Mouse (Mus musculus) lung, embryonic 15.5 days (tissue): ENCODE results near the gene Smyd2. TPM values are rescaled to one million over a fixed set of nuclear protein-coding genes. Genes with fewer than 3 reads are reported as not detected.
A peak's percentile ranks its signal among the peaks of the same experiment; 100 is the strongest.

Experiments
- ATAC-seq: fragments of 200-750 bp; cut with Nextera tagmentation; 2 replicates; pipeline ENCODE4 v1.8.0; 2017; ENCODE audit warnings: moderate number of reproducible peaks, borderline replicate concordance; ENCODE audit not compliant: low FRiP score, low TSS enrichment; ENCODE audit errors: extremely low read depth
- H3K27ac ChIP-seq: fragments of 300-500 bp; sonication (generic); 2 replicates; pipeline ENCODE4 v1.5.1; 2015; ENCODE audit warnings: moderate library complexity, mild to moderate bottlenecking, inconsistent platforms
- H3K27me3 ChIP-seq: fragments of 300-500 bp; sonication (generic); 2 replicates; pipeline ENCODE4 v1.6.1; 2015; ENCODE audit warnings: inconsistent platforms
- H3K36me3 ChIP-seq: fragments of 300-500 bp; sonication (generic); 2 replicates; pipeline ENCODE4 v1.6.1; 2015; ENCODE audit warnings: inconsistent platforms
- H3K4me1 ChIP-seq: fragments of 300-500 bp; sonication (generic); 2 replicates; pipeline ENCODE4 v1.6.1; 2015; ENCODE audit warnings: inconsistent platforms
- H3K4me2 ChIP-seq: fragments of 300-500 bp; sonication (generic); 2 replicates; pipeline ENCODE4 v1.6.1; 2015; ENCODE audit warnings: inconsistent platforms, mild to moderate bottlenecking, moderate library complexity
- H3K4me3 ChIP-seq: fragments of 300-500 bp; sonication (generic); 2 replicates; pipeline ENCODE4 v1.5.1; 2015; ENCODE audit warnings: mild to moderate bottlenecking, inconsistent platforms
- H3K9ac ChIP-seq: fragments of 300-500 bp; sonication (generic); 2 replicates; pipeline ENCODE4 v1.6.1; 2015; ENCODE audit warnings: inconsistent platforms
- H3K9me3 ChIP-seq: fragments of 300-500 bp; sonication (generic); 2 replicates; pipeline ENCODE4 v1.6.1; 2016; ENCODE audit warnings: inconsistent platforms
- WGBS: fragments of 180-500 bp; shearing (Covaris S2); methylation state at CpG from one replicate; pipeline ENCODE4 v1.1.7; 2015; 5-methylcytosine and 5-hydroxymethylcytosine counted together
- polyA plus RNA-seq: library from polyadenylated mRNA; unstranded; fragments of >200 nt; fragmentation: Nextera tagmentation; extraction: Ambion mirVana; gene quantifications from 2 replicates; pipeline ENCODE4 v1.2.1, GENCODE M21; 2015

The Smyd2 gene
- polyA plus RNA-seq, 1 experiment from 2014 or later, result 98.5 TPM

DNA sequence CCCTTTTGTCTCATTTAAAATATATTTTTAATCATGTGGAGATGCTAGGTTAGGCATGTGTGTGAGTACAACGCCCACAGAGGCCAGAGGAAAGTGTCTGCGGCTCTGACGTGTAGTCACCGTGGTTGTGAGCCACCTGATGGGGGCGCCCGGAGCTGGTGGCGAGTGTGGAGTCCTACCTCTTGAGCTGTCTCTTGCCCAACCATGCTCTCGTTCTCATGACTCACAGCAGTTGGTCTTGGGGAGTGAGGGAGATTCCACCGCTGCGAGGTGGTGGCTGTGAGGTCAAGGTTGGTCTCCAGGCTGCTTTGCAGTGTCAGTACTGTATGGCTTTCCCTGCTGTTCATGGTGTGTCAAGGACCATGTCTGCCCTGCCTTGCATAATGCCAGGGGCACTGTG lies 54.1 kb downstream of the Smyd2 start:
- Histone ChIP-seq H3K36me3 (peaks cover 26% of the 10 kb centered on the region; the same call in 1 of the 2 replicates), H3K27ac (peak overlapping the region; percentile 83)
- peak; percentile 33; the same call in 1 of the 2 replicates for ATAC-seq

GRCm38 (mm10) chr1:189867497-189867896 lies 54.7 kb downstream of the Smyd2 start:
- H3K4me2 ChIP-seq, result peak overlapping the region; percentile 23; the same call in 1 of the 2 replicates
- H3K4me1 ChIP-seq, result peaks cover 18% of the 10 kb centered on the region
- peak; percentile 73; the same call in 1 of the 2 replicates for ATAC-seq
- H3K9ac ChIP-seq, result no peak overlapping the region
- H3K9me3 ChIP-seq, result no peaks in the 10 kb centered on the region
- H3K36me3 ChIP-seq, result peaks cover 30% of the 10 kb centered on the region; the same call in 1 of the 2 replicates
- no peaks in the 10 kb centered on the region for H3K27me3 ChIP-seq
- H3K4me3 ChIP-seq, result no peak overlapping the region
- peak overlapping the region; percentile 83 for H3K27ac ChIP-seq
- WGBS, result 16% methylated on average over 9 of the region's 9 CpGs

More for the DNA sequence above, 54.1 kb downstream of the Smyd2 start:
- Histone ChIP-seq H3K9ac (no peak overlapping the region), H3K9me3 (no peaks in the 10 kb centered on the region), H3K4me1 (peaks cover 18% of the 10 kb centered on the region), H3K27me3 (no peaks in the 10 kb centered on the region), H3K4me3 (no peak overlapping the region), H3K4me2 (no peak overlapping the region)
- WGBS, result 60% methylated on average over 10 of the region's 10 CpGs

DNA sequence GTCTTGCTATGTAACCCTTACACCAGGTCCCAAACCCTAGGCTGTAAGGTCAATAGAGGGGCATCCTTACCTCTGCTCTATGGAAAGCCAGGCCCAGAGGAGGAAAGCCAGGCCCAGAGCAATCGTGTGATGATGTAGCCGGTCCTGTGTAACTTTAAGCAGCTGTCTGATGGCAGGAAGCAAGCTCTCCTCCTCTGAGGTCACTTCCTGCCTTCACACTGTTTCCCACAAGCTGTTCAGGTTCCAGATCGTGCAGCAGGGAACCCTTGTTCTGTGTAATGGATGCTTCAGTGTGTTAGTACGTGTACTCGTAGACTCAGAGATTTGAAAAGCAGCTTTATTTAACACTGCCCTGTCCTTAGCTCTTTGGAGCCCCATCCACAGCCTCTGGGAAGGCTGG lies 55.1 kb downstream of the Smyd2 start:
- WGBS, result 16% methylated on average over 5 of the region's 5 CpGs
- no peak overlapping the region for H3K4me3 ChIP-seq
- no peak overlapping the region for H3K9ac ChIP-seq
- no peaks in the 10 kb centered on the region for H3K9me3 ChIP-seq
- ATAC-seq, result 0 out of 2 replicates have a peak, but pooled peaks have one; percentile 2
- peaks cover 19% of the 10 kb centered on the region for H3K4me1 ChIP-seq
- peaks cover 30% of the 10 kb centered on the region; the same call in 1 of the 2 replicates for H3K36me3 ChIP-seq
- peak overlapping the region; percentile 83 for H3K27ac ChIP-seq
- no peaks in the 10 kb centered on the region for H3K27me3 ChIP-seq
- H3K4me2 ChIP-seq, result peak overlapping the region; percentile 23; the same call in 1 of the 2 replicates

- no peak overlapping the region for H3K9ac ChIP-seq
- peaks cover 23% of the 10 kb centered on the region for H3K4me1 ChIP-seq
- WGBS, result 58% methylated on average over 6 of the region's 6 CpGs
- H3K4me2 ChIP-seq, result no peak overlapping the region; the same call in 1 of the 2 replicates
- ATAC-seq, result no peak
- no peaks in the 10 kb centered on the region for H3K27me3 ChIP-seq
- H3K4me3 ChIP-seq, result no peak overlapping the region
- peaks cover 28% of the 10 kb centered on the region; the same call in 1 of the 2 replicates for H3K36me3 ChIP-seq
- H3K27ac ChIP-seq, result peak overlapping the region; percentile 83
- no peaks in the 10 kb centered on the region for H3K9me3 ChIP-seq
These were observed 55.5 kb downstream of the Smyd2 start for GRCm38 (mm10) chr1:189866621-189867020.

GRCm38 (mm10) chr1:189864846-189865560 lies 57.2 kb downstream of the Smyd2 start:
- Histone ChIP-seq H3K27ac (no peak overlapping the region), H3K36me3 (peaks cover 18% of the 10 kb centered on the region; the same call in 1 of the 2 replicates)

DNA sequence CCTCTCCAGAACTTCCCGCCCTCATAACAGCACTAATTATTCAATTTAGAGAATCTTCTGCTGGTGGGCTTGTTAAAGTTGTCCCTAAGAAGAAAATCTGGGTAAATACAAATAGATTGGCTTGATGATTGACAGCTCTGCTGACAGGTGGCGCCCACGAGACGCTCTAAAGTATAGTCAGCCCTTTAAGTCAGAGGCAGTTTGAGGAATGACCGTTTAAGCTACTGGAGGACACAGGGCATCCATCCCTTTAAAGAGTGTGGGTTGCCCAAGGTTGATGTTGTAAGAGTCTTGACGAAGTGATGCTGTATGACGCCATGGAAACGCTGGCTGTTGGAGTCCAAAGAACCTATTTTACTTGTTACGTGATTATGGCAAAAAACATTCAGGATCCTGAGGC lies 57.9 kb downstream of the Smyd2 start:
- Histone ChIP-seq H3K27ac (no peak overlapping the region), H3K4me1 (peaks cover 34% of the 10 kb centered on the region), H3K4me3 (no peak overlapping the region), H3K27me3 (no peaks in the 10 kb centered on the region), H3K9me3 (no peaks in the 10 kb centered on the region), H3K4me2 (no peak overlapping the region), H3K9ac (no peak overlapping the region), H3K36me3 (peaks cover 16% of the 10 kb centered on the region; the same call in 1 of the 2 replicates)
- no peak for ATAC-seq
- WGBS, result 71% methylated on average over 9 of the region's 9 CpGs

More at GRCm38 (mm10) chr1:189864846-189865560, 57.2 kb downstream of the Smyd2 start:
- Histone ChIP-seq H3K27me3 (no peaks in the 10 kb centered on the region), H3K9me3 (no peaks in the 10 kb centered on the region), H3K4me2 (no peak overlapping the region), H3K4me3 (no peak overlapping the region), H3K4me1 (peaks cover 34% of the 10 kb centered on the region), H3K9ac (no peak overlapping the region)
- ATAC-seq, result no peak
- 79% methylated on average over 15 of the region's 15 CpGs for WGBS

- WGBS, result 89% methylated on average over 3 of the region's 3 CpGs
- peaks cover 16% of the 10 kb centered on the region; the same call in 1 of the 2 replicates for H3K36me3 ChIP-seq
These were observed 58.4 kb downstream of the Smyd2 start for GRCm38 (mm10) chr1:189863727-189864126.

DNA sequence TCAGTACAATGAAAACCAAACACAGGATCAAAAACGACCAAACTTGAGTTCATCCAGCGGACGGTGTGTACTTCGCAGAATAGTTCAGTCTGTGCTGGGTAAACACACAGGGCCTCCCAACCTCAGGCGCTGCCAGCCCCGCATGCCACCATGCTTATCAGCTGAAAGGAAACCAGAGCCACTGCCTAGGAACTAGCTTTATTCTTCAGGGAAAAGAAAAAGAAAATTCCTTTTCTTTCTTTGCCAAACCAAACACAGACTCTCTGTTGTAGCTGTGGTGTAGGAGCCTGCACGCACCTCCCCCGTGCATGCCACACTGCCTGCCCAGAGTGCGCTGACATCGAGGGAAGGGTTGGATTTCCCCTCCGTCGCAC lies 61.2 kb downstream of the Smyd2 start:
- Histone ChIP-seq H3K27me3 (no peaks in the 10 kb centered on the region), H3K9me3 (no peaks in the 10 kb centered on the region), H3K9ac (no peak overlapping the region), H3K36me3 (peaks cover 31% of the 10 kb centered on the region; the same call in 1 of the 2 replicates), H3K4me3 (no peak overlapping the region), H3K27ac (peak overlapping the region; percentile 87), H3K4me1 (0 out of 2 replicates have a peak, but pooled peaks cover 16% of the 10 kb centered on the region), H3K4me2 (no peak overlapping the region)
- 39% methylated on average over 12 of the region's 12 CpGs for WGBS
- peak; percentile 62 for ATAC-seq

More at GRCm38 (mm10) chr1:189863727-189864126, 58.4 kb downstream of the Smyd2 start:
- no peaks in the 10 kb centered on the region for H3K9me3 ChIP-seq
- no peak for ATAC-seq
- no peak overlapping the region for H3K27ac ChIP-seq
- no peak overlapping the region for H3K4me3 ChIP-seq
- H3K9ac ChIP-seq, result no peak overlapping the region
- H3K27me3 ChIP-seq, result no peaks in the 10 kb centered on the region
- no peak overlapping the region for H3K4me2 ChIP-seq
- peaks cover 34% of the 10 kb centered on the region for H3K4me1 ChIP-seq

- 65% methylated on average over 17 of the region's 17 CpGs for WGBS
- peak; percentile 36; the same call in 1 of the 2 replicates for ATAC-seq
- Histone ChIP-seq H3K4me2 (no peak overlapping the region), H3K9ac (no peak overlapping the region), H3K27me3 (no peaks in the 10 kb centered on the region), H3K4me1 (0 out of 2 replicates have a peak, but pooled peaks cover 16% of the 10 kb centered on the region), H3K4me3 (no peak overlapping the region), H3K27ac (peak overlapping the region; percentile 87), H3K36me3 (peaks cover 31% of the 10 kb centered on the region; the same call in 1 of the 2 replicates), H3K9me3 (no peaks in the 10 kb centered on the region)
These were observed 61.8 kb downstream of the Smyd2 start for GRCm38 (mm10) chr1:189860112-189860941.

- no peak overlapping the region for H3K4me3 ChIP-seq
- H3K4me2 ChIP-seq, result no peak overlapping the region
- peaks cover 25% of the 10 kb centered on the region; the same call in 1 of the 2 replicates for H3K36me3 ChIP-seq
- 0 out of 2 replicates have a peak, but pooled peaks cover 16% of the 10 kb centered on the region for H3K4me1 ChIP-seq
- ATAC-seq, result no peak
- WGBS, result 86% methylated on average over 6 of the region's 6 CpGs
- no peaks in the 10 kb centered on the region for H3K27me3 ChIP-seq
- no peak overlapping the region for H3K9ac ChIP-seq
- H3K9me3 ChIP-seq, result no peaks in the 10 kb centered on the region
- no peak overlapping the region for H3K27ac ChIP-seq
These were observed 63.8 kb downstream of the Smyd2 start for GRCm38 (mm10) chr1:189858377-189858776.

DNA sequence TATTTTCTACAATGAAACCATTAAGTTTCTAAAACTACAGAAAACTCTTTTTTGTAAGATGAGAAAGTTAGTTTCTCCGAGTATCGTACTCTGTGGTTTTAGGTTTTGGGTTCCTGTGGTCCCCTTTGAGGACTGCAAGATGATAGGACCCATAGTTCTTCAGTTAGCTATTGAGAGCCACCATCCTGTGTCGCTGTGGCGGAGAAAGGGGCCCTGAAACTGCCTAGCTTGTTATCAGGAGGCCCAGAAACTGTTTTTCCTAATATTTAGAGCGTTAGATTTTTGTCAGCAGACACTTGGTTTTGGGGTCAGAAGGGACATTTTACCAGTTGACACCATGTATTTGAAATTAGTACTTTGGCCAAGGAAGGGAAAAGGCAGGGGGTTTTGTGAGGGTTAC lies 66.4 kb downstream of the Smyd2 start:
- Histone ChIP-seq H3K27me3 (no peaks in the 10 kb centered on the region), H3K9me3 (no peaks in the 10 kb centered on the region), H3K4me1 (0 out of 2 replicates have a peak, but pooled peaks cover 5% of the 10 kb centered on the region), H3K9ac (no peak overlapping the region), H3K4me2 (no peak overlapping the region), H3K36me3 (peaks cover 32% of the 10 kb centered on the region), H3K4me3 (no peak overlapping the region), H3K27ac (no peak overlapping the region)
- ATAC-seq, result no peak
- 93% methylated on average over 5 of the region's 5 CpGs for WGBS
